Mouse (Mus musculus) ovary, postnatal 10 days (tissue): ENCODE measurements around the gene Retreg1.

Source experiments
- DNase-seq: peaks from one replicate; pipeline ENCODE4 v3.0.0; 2022; ENCODE audit warnings: low spot score

The Retreg1 gene

DNA sequence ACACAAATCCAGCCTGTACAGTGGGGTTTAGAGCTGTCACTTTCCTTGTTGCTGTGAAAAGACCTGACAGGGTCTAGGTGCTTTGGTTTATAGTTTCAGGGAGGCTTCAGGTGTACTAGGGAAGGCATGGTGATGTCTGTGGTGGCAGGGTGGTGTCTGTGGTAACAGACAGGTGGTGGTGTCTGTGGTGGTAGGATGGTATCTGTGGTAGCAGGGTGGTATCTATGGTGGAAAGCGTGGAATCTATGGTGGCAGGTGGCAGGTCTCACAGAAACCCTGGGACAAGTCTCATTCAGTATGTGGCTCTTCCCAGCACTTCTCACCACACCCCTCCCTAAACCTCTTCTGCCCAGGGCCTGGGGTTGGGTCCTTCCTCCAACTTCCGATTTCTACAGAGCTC is 8.7 kb upstream of the Retreg1 start:
- DNase-seq = no peak

DNA sequence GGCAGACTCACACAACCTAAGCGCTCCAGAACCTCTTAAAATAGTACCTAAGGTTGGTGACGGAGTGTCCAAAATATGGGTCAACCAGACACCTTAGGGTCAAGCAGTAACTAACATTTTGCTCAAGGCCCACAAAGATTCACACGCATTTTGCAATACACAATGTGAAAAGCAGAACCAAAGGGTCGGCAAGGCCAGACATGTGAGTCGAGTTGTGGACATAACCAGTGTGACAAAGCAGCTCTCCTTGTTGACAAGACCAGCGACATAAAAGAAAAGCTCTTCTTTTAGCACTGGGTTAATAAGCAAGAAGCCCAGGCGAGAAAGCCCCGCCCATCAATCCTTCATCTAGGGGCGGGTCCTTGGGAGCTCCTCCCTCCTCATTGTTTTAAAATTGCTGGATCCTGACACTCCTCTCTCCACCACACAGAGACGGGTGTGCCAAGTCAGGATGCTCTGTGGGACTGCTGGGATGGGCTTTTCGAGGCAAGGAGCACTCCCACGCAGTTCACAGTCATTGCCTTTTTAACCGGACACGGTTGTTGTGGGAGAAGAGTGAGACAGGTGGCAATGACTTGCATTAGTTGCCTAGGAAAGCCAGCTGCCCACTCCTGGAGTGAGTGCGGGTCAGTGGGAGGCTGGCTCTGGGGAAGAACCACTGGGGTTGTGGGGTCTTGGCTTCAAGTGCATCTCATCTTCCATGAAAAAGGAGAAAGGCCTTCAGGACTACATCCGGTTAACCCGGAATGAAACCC is 7.9 kb upstream of the Retreg1 start:
- DNase-seq = no peak

DNA sequence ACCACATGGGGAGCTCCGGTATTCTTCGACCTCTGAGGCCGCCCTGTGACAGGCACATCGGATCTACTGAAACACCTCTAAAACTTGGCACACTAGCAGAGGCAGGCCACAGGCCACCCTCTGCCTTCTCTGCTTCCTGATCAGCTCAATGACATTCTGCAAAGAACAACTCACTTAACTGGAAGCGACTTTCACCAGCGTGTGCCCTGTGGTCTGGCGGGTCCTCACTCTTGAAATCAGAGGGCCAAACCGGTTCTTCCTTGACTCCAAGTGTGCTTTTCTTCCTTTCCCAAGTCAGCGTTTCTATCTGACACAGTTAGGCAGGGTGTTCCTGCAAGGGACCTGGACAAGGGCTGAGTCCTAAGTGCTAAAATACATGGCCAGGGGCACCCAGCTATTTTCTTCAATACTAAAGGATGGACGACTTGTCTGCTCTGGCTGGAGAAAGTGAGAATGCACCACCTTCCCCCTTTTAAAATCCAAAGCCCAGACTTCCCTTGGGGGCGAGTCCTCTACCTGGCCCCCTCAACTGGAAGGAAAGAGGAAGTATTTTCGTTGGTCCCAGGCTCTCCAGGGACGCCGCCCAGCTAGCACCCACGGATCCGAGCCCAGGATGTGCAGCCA is 406 bp upstream of the Retreg1 start:
- DNase-seq = no peak

DNA sequence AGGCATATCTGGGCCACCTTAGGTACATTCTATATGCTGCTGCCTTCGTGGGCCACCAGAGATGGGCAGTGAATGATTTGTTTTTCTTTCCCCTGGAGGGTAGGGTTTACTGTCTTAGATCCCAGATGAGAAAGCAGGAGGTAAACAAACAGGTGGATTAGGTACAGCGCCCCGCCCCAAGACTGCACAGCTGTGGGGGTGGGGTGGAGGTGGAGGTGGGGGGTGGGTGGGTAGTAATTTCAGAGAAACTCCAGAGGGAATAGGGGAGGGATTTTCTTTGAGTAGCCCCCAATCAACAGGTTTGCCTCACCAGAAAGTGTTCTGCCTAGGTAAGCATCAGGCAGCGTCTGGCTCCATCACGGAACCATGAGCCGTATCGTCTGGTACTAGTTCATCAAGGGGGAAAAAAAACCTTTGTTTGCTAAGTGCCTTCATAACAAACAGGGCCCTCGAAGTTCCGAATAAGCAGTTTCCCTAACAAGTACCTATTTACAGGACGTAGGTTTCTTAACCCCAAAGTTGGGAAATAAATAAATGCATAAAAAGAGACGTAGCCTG is 1.1 kb downstream of the Retreg1 start:
- DNase-seq = no peak

DNA sequence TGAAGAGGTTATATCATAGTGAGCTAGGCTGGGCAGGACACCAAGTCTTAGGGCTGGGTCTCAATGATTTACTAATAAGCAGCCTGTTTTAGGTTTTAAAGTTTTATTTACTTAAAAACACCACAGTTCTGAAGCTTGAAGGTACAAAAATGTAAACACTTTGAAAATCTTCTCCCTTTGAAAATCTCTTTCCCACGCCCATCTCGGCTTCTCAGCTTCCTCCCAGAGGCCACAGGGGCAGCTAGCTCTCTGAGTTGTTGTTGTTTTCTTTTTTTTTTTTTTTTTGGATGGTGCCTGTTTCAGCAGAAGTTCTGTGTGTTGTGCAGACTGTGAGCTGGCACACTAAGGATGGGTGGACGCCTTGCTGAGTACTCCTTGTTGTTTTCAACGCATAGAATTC is 1.8 kb downstream of the Retreg1 start:
- DNase-seq = no peak

DNA sequence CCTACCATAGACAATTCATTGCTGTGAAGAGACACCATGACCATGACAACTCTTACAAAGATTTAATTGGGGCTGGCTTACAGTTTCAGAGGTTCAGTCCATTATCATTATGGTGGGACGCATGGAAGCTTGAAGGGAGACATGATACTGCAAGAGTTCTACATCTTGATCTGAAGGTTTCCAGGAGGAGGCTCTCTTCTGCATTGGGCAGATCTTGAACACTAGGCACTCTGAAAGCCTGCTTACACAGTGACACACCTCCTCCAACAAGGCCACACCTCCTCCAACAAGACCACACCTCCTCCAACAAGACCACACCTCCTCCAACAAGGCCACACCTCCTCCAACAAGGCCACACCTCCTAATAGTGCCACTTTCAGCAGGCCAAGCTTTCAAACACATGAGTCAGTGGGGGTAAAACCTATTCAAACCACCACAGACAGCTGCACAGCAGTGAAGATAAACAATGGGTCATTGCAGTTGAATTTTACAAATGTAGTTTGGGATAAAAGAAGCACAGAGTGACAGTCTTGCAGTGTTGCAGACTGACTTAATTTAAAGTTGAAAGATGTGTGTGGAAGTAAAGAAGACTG is 4.7 kb downstream of the Retreg1 start:
- DNase-seq = no peak

DNA sequence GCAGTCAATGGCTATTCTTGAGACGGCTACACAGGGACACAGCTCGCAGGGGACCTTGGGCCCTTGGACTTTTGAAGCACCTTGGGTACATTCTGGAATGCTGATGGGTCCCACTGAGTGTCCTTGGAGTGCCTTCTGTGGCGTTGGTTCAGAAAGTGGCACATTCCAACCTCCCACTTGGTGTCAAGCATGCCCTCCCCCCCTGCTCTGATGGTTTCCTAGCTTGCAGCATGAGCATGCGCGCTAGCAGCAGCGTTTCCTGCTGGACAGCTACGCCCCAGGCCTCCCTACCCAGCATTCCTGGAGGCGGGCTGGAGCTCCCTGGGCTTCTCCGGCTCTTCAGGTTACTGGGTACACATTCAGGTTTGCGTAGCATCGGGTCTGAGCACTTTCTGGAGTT is 7.6 kb downstream of the Retreg1 start:
- DNase-seq = no peak

DNA sequence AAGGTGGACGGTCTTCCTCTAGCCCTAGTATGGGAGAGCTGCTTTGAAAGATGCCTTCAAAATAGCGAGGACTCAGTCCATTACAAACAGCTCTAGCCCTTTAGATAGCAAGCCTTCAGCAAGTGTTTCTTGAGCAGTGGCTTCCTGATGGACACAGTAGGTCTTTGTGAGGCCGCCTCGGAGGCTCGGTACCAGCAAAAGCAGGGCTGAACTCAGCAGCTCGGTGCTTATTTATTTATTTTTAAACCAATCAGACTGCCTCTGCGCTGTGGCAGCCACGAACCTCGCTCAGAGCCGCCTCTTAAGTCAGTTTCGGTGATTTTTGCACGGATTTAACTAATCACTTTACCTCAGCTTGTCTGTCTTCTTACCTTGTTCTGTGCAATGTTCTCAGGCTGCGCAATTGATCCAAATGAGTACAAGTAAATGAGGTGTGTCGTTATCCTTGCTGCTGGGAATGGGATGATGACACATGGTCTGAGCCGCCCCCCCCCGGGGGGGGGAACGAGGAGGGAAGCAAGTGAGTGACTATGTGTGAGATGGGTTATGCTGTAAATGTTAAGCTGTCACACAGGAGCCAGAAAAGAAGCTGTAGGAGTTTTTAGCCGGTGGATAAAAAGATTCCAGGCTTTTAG is 11.4 kb downstream of the Retreg1 start:
- no peak for DNase-seq

DNA sequence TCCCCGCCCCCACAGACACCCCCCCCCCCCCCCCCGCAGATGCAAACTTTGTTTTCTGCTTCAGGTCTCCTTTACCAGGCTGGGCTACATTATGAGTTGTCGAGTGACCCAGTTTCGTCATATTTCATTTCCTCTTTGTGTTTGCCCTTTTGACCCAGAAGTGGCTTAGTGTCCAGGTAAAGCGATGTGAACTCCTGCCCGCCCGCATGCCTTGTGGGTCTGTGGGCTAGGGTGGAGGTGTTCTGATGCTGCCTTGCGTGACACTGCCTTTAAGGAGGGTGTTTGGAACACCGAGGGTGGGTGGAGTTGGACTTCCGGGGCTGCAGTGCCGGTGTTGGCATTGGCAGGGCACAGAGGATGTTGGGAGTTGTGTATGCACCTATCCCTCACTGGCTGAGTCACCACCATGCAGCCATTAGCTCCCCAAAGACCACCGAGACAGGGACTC is 15.7 kb downstream of the Retreg1 start:
- no peak for DNase-seq

DNA sequence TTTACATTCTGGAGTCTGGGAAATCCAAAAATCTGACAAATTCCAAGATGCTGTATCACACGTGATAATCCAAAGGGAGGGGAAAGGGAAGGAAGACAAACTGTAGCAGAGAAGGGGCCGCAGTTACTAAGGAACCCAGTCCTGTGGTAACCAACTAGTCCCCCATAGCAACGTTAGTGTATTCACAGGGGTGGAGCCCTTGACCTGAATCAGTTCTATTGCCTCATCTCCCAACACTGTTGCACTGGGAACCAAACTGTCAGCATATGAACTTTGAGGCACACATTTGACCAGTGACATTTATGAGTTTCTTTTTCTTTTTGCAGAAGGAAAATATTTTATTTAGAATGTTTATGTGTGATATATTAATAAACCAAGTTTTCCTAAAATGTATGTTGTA is 16.5 kb downstream of the Retreg1 start:
- no peak for DNase-seq

DNA sequence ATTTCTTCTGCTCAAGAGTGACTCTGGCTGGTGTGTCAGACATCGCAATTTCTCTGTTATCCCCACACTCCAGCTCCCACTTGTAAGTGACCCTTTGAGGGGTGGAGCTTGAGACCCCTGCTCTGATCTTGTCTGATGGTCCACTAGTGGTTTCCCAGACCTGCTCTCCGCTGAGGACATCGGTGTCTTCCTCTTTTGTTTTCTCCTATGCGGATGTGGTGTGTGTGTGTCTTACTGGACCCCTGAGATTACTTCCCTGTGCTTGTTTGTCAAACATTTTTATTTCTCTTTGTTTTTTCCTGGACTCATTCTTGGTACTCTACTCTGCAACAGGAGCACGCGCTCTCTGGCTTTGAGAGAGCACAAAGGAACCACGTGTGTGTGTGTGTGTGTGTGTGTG is 18.9 kb downstream of the Retreg1 start:
- DNase-seq = no peak

DNA sequence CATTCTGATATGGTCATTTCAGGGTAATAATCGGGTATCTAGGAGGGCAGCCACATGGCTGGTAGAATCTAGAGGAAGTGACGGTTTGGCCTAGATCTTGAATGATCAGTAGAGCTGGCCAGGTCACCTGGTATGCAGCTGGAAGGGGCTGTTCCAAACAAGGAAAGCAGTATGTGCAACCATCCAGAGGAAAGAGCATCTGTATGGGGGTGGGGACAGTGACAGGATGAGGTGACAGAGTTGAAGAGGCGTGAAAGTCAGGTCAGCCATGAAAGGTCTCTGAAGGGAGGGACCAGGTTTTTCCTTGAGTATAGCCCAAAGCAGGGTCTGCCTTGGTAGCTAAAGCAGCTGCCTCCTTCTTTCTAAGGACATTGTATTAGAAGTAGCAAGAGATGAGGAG is 22.6 kb downstream of the Retreg1 start:
- DNase-seq = no peak

DNA sequence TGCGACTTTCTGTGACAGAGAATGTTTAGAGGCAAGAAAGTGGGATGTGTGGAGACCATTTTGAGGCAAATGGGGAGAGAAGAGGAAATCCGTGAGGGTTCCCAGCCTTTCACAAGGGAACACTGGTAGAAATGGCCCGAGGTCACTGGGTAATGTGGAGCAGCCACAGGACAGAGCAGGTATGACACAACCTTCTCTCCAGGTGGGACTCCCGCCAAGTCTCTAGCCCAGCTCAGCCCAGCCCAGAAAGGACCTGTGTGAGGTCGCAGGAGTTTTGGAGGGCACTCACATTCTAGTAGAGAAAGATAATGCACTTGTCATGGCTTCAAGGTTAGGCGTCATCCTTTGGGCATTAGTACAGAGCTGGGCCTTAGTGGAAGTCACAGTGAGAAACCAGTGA is 23.1 kb downstream of the Retreg1 start:
- DNase-seq = no peak

DNA sequence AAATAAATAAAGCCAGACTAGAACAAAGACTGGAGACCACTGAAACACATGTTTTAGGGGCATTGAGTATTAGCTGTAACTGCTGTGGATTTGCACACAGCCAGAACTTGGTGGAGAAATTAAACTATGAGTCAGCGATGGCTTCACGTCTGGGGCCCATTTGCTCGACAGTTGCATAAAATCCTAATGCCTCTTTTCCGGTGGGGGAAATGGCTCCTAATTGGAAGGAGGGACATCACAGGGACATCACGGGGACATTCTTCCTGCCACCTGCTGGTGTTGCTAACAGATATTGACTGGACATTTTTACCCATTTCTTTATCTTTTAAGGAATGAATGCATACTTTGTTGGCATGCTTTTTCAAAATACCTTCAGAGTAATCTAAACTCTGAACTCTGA is 26.1 kb downstream of the Retreg1 start:
- no peak for DNase-seq

DNA sequence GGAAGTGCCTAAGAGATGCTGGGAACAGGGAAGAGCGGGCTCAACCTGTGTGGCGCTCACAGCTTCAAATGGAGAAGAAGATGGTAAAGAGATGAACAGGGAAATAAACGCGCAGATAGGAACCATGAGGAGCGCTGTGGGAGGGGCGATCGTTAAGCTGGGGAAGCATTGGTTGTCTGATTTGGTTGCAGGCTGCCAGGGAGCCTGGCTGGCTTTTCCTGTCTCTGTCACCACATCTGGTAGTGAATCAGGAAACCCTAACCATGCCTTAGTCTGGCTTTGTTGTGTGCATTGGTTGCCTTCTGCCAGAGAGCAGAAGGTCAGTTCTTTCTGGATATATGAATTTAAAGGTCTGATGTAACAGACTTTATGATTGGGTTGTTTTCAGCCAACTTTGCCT is 28.5 kb downstream of the Retreg1 start:
- DNase-seq = no peak

DNA sequence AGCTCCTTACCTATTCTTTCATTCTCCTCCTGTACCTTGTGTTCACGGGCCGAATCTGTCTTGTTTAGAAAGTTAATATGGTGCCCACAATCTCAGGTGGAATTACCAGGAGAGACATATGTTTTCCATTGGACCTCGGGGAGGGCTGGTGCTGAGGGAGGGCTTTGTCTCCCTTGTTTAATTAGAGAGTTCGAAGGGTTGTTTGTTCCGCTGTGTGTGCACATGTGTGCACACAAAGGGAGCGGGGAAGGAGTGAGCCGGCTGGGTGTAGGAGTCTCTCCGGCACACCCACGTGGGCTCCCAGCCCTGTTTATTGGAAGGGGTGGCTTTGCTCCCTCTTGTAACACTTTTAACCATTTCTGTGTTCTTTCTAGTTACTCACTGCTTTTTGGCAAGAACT is 29.1 kb downstream of the Retreg1 start:
- no peak for DNase-seq

DNA sequence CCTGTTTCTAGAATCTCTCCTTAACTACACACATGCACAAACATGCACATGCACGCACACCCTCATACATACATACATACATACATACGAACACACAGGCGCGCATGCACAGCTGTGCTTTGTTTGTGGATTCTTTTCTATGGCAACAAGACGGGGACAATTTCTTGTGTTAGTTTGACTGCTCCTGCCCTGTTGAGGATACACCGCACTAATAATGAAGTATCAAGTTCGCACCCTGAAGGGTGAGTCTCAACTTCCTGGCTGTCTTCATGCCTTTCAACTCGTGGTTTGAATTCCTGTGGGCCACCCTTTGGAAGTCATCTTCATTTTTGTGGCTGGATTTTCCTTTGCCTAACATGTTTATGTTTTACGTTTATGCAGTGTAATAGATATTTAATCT is 29.7 kb downstream of the Retreg1 start:
- no peak for DNase-seq

DNA sequence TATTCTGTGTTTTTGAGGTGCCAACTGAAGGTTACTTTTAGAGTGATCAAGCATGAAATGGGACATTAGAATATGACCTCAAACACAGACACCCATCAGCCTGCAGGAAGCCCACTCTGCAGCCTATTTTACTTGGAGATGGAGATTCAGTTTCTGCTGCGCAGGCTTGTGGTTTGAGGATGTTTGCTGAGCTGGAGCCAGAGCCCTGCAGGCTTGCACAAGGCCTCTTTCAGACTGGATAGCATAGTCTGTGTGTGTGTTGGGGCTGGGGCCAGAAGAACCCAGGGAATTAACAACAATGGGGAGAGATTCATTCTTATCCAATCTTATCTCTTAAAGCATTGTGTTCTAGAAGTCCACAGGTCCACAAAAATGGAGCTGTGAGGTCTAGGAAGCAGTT is 30.6 kb downstream of the Retreg1 start:
- DNase-seq = no peak

DNA sequence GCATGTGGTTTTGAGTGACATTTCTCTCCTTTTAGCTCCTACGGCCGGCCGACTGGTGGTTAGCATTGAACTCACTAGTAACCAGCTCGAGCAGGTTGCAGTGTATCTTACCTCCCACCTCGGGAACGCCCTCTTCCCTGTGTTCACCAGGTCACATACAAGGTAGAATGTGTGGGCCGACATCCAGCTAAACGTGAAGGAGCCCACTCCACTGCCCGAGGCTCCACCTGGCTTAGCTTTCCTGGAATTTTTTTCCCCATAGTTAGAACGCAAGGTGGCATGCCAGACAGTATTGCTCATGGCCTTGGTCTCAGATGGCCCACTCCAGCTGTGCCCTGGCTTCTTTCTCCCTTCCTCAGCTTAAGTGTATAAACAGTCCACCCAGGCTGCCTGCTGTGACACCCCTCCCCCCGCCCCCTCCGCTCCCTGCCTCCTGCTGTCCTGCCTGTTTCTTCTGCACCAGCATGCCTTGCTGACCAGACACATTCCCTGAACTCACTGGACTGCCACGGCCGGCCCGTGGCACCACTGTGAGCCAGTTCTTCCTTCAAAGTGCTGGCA is 33.7 kb downstream of the Retreg1 start:
- no peak for DNase-seq

DNA sequence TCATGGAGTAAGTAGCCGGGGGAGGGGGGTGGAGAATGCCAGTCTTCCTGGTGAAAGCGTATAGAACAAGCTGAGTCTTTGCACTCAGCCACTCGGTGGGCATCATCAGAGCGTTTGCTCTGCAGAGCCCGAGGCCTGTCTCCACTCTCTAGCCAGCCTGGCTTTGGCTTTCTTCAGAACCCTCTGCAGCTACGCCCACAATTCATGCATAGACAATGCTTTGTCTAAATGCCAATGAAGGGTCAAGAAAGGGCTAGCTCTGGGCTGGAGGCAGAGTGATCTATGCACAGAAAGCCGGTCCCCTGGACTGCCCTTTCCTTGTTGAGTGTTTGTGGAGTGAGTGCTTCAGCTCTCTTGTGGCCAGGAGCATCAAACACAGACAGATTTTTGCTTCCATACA is 34.8 kb downstream of the Retreg1 start:
- no peak for DNase-seq

DNA sequence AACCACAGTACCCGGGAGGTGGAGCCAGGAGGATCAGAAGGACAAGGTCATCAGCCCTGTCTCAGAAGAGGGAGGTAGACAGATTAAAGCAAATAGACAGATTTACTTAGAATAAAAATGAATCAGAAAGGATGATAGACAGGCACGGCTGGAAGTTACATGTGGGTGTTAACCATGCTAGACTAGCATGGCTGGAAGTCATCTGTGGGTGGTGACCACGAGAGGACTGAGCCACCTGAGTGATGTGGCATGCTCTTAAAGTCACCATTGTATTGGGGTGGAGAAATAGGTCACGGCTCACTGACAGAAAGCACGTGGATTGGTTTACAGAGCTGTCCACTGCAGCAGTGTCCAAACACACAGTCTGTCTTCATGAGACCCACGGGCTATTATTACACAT is 36.2 kb downstream of the Retreg1 start:
- DNase-seq = no peak

DNA sequence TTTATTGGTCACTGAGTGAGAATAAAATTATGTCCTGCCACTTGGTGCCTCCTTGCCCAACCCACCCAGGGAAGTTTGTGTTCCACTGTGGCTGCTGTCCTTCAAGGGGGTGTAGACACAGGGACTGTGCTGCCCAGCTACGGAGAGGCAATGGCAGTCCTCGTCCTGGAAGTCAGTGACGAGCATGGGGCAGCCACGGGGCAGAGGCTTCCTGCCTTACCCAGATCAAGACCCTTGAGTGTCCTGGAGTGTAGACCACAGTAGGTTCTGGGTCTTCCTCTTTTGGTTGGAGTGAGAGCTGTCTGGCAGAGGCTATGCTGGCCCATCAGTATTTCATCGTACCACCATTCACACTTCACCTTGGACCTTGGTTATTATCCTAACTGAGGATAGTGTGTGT is 37.2 kb downstream of the Retreg1 start:
- no peak for DNase-seq

DNA sequence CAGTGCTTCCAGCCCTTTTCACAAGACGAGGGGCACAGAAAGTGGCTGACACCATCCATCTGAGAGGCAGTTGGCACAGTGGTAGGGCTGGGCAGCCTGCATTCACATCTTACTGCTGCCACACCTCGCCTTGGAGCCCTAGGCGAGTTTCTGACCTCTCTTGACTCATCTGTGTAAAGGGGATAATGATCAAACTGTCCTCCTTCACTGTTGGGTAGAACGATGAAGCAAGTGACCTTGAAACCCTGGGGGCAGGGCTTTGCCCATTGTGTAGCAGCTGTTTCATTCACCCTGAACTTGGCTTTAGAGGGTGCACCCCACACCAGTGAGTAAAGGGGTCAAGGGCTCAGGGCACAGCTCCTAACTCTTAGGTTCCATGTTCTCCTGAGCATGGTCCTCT is 39.0 kb downstream of the Retreg1 start:
- no peak for DNase-seq
